Mouse (Mus musculus): Measurements from ENCODE around the gene Wdr47.

DNA sequence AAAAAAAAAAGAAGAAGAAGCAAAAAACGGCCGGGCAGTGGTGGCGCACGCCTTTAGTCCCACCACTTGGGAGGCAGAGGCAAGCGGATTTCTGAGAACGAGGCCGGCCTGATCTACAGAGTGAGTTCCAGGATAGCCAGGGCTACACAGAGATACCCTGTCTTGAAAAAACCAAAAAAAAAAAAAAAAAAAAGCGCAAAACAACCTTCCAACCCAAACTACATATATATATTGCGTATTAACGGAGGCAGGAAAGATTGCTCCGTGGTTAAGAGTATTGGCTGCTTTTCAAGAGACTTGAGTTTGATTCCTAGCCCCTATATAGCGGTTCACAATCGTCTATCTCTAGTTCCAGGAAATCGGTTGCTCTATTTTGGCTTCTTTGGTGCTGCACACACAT is 20.3 kb upstream of the Wdr47 start:
- TF ChIP-seq ZNF384 (IDR thresholded peaks at IDR 0.05; ENCODE audit: low read depth, low read length), result no peak
- TF ChIP-seq ZC3H11A (IDR thresholded peaks at IDR 0.05; ENCODE audit: borderline replicate concordance, low read depth, low read length), result no peak
- no peak for TF ChIP-seq CHD2 (IDR thresholded peaks at IDR 0.05; ENCODE audit: low read depth, low read length)

Data from ES-E14 (cell line).